Mouse (Mus musculus): ENCODE measurements at regions not wholly inside any gene's neighbourhood (a gene's known extent, or its start where the extent isn't known, plus 50 kb on each side); places are given as distances from the start of the nearest gene placed in this dataset.

DNA sequence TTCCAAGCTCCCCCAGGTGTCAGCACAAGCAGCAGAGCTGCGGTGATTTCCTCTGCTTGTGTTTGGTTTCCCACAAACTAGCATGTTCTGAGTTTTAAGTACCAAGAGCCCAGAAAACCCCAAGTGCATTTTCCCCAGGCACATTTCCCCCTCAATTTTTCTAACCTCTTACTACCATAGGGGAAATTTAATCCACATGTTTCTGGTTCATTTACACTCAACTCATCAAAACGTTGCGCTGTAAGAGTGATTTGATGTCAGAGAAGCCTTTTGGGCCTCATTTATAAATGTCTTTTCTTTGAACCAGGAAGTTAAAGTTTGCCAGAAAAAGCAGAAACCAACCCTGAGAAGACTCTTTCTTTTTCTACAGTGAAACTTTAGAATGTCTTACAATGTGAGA is 89.4 kb downstream of the Gm10192 start:
- H3K9me3 ChIP-seq (ENCODE audit: control insufficient read depth, low read length) = no peaks in the 10 kb centered on the region
- H3K4me2 ChIP-seq = no peak overlapping the region
- no peak overlapping the region for H3K4me3 ChIP-seq (ENCODE audit: low read depth, low read length)
- ATAC-seq (ENCODE audit: low FRiP score) = no peak
- 94% methylated on average over 3 of the region's 3 CpGs for WGBS
- no peaks in the 10 kb centered on the region for H3K36me3 ChIP-seq (ENCODE audit: control insufficient read depth, insufficient read depth, low read length)
- H3K9ac ChIP-seq (ENCODE audit: low read length) = no peak overlapping the region
- no peak overlapping the region for H3K27ac ChIP-seq (ENCODE audit: low read depth, low read length)
- no peaks in the 10 kb centered on the region for H3K4me1 ChIP-seq (ENCODE audit: control insufficient read depth, insufficient read depth, low read length)
- DNase-seq (ENCODE audit: low spot score, missing footprints) = no peak
- no peaks in the 10 kb centered on the region for H3K27me3 ChIP-seq (ENCODE audit: control insufficient read depth, insufficient read depth, low read length)

DNA sequence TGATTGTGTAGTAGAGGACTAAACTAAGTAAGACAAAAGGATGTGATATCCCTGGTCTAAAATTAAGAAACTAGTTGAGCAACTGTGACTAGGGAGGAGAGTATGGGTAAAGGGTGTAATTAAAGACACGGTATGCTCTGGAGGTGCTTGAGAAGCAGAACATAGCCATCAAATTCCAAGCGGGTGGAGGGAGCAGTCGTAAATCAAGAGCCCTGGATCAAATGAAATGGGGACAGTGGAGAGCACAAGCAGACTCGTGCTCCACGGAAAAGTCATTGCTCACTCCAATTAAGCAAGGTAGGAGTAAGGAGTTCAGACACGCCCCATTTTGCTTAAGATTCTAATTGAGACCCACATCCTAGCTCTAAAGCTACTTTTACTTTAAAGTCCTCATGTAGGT is 132.2 kb downstream of the Gm10192 start:
- no peak for DNase-seq (ENCODE audit: low spot score, missing footprints)
- no peak overlapping the region for H3K4me2 ChIP-seq
- no peaks in the 10 kb centered on the region for H3K36me3 ChIP-seq (ENCODE audit: control insufficient read depth, insufficient read depth, low read length)
- no peak overlapping the region for H3K27ac ChIP-seq (ENCODE audit: low read depth, low read length)
- H3K27me3 ChIP-seq (ENCODE audit: control insufficient read depth, insufficient read depth, low read length) = no peaks in the 10 kb centered on the region
- no peaks in the 10 kb centered on the region for H3K9me3 ChIP-seq (ENCODE audit: control insufficient read depth, low read length)
- H3K4me3 ChIP-seq (ENCODE audit: low read depth, low read length) = no peak overlapping the region
- no peak overlapping the region for H3K9ac ChIP-seq (ENCODE audit: low read length)
- WGBS = 90% methylated on average over 6 of the region's 6 CpGs
- ATAC-seq (ENCODE audit: low FRiP score) = no peak
- H3K4me1 ChIP-seq (ENCODE audit: control insufficient read depth, insufficient read depth, low read length) = no peaks in the 10 kb centered on the region

DNA sequence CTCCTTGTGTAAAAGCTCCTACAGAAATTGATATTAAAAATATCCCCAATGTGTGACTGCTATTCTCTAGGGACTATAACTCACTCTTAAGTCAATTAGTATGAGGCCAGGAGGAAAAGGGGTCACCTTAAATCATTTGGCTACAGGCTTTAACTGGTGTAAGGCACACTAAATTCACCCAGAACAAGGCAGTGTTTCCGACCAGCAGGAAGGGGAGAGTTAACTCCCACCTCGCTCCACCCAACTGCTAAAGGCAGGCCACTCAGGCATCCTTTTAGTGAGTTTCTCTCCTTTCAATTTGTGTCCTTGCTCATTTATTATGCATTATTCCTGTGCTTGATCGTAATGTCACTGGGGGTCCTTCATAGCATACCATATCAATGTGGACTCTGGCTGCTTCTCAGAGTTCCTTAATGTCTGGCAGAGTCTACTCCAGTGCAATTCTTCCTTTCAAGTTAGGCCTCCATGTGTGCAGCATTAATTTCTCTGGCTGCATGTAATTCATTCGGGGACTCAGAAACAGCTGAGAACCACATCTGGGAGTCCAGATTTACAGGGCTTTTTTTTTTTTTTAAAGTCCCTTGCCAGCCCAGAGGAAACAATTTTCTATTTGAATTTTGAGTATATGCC is 133.8 kb downstream of the Gm10192 start:
- no peak for DNase-seq (ENCODE audit: low spot score, missing footprints)

DNA sequence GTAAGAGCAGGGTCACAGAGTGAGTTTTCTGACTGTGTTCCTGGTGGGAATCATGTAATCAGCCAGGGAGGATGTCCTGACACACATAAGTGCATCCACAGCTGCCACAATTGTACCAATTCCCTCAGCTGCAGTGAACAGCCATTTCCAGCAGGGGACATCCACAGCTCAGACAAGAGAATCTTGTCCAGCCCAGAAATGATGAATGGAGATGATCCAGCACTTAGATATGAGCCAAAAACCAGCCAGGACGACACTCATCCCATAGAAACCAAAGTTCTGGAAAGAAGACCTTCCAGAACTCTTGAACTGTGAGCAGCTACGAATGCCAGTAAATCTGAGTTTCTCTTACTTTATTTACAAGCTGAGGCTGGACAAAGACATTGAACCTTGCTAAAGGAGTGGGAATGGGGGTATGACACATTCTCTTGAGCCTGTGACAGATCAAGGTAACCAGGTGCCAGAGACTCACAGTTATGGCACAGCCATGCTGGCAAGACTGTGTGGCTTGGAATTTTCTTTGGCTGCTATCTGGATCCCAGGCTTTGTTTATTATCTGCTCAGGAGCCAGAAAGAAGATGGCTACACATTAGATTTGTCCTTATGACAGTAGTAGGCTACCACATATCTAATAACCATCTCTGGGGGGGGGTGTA is 145.1 kb downstream of the Gm10192 start:
- H3K4me1 ChIP-seq (ENCODE audit: control insufficient read depth, insufficient read depth, low read length) = no peaks in the 10 kb centered on the region
- no peaks in the 10 kb centered on the region for H3K36me3 ChIP-seq (ENCODE audit: control insufficient read depth, insufficient read depth, low read length)
- ATAC-seq (ENCODE audit: low FRiP score) (peak; percentile 70; the same call in 1 of the 2 replicates), DNase-seq (ENCODE audit: low spot score, missing footprints) (no peak)
- no peak overlapping the region for H3K4me3 ChIP-seq (ENCODE audit: low read depth, low read length)
- no peak overlapping the region for H3K4me2 ChIP-seq
- no peaks in the 10 kb centered on the region for H3K9me3 ChIP-seq (ENCODE audit: control insufficient read depth, low read length)
- no peak overlapping the region for H3K27ac ChIP-seq (ENCODE audit: low read depth, low read length)
- no peak overlapping the region for H3K9ac ChIP-seq (ENCODE audit: low read length)
- H3K27me3 ChIP-seq (ENCODE audit: control insufficient read depth, insufficient read depth, low read length) = no peaks in the 10 kb centered on the region
- WGBS = 63% methylated on average over 2 of the region's 2 CpGs

More for the DNA sequence above, 133.8 kb downstream of the Gm10192 start:
- no peak overlapping the region for H3K9ac ChIP-seq (ENCODE audit: low read length)
- H3K27me3 ChIP-seq (ENCODE audit: control insufficient read depth, insufficient read depth, low read length) = no peaks in the 10 kb centered on the region
- WGBS = 73% methylated on average over 4 of the region's 4 CpGs
- H3K4me1 ChIP-seq (ENCODE audit: control insufficient read depth, insufficient read depth, low read length) = no peaks in the 10 kb centered on the region
- H3K27ac ChIP-seq (ENCODE audit: low read depth, low read length) = no peak overlapping the region
- no peak overlapping the region for H3K4me2 ChIP-seq
- H3K9me3 ChIP-seq (ENCODE audit: control insufficient read depth, low read length) = no peaks in the 10 kb centered on the region
- no peak overlapping the region for H3K4me3 ChIP-seq (ENCODE audit: low read depth, low read length)
- ATAC-seq (ENCODE audit: low FRiP score) = no peak
- H3K36me3 ChIP-seq (ENCODE audit: control insufficient read depth, insufficient read depth, low read length) = no peaks in the 10 kb centered on the region

DNA sequence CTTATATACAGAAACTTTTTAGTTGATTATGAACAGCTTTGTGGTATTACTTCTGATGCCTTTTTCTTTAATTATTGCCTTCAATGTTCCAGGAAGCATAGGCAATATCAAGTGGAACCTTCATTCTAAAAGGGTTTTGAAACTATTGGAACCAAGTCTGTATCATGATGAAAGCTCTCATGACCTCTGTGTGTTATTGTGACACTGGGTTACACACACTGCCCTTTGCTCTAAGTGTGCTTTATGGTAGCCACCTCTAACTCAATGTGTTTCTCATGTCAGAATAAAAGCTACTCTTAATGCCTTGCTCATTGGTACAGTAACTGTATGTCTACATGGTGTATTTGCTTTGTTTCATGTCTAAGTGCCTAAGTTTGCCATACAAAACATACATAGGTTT is 154.0 kb downstream of the Gm10192 start:
- no peak overlapping the region for H3K4me2 ChIP-seq
- H3K27ac ChIP-seq (ENCODE audit: low read depth, low read length) = no peak overlapping the region
- H3K4me1 ChIP-seq (ENCODE audit: control insufficient read depth, insufficient read depth, low read length) = no peaks in the 10 kb centered on the region
- ATAC-seq (ENCODE audit: low FRiP score) = no peak
- no peak overlapping the region for H3K9ac ChIP-seq (ENCODE audit: low read length)
- DNase-seq (ENCODE audit: low spot score, missing footprints) = no peak
- no peaks in the 10 kb centered on the region for H3K27me3 ChIP-seq (ENCODE audit: control insufficient read depth, insufficient read depth, low read length)
- H3K4me3 ChIP-seq (ENCODE audit: low read depth, low read length) = no peak overlapping the region
- no peaks in the 10 kb centered on the region for H3K9me3 ChIP-seq (ENCODE audit: control insufficient read depth, low read length)
- H3K36me3 ChIP-seq (ENCODE audit: control insufficient read depth, insufficient read depth, low read length) = no peaks in the 10 kb centered on the region

DNA sequence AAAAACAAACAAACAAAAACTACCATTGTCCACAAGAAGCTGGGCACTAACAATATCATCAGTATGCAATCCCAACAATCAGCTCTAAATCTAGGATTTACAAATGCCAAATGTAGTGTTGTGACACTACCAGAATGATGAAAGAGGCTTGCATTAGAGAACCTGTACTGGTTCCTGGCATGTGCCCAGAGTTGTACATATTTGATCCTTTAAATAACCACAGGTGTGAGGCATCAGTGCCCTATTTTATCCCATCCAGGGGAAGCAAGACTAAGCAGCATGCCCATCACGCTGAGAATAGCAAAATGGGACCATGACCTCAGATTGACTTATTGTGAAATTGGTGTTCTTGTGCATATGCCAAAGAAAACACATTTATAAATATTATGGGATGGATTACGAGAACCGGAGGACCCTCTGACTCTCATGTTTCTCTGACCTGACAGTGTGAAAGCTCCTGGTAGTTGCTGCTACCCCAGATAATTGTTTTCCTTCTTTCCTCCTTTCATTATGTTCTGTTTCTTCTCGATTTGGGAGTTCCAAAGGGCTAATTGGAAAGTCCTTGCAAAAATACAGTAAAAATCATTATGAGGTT is 157.4 kb downstream of the Gm10192 start:
- DNase-seq (ENCODE audit: low spot score, missing footprints) (no peak), ATAC-seq (ENCODE audit: low FRiP score) (no peak)
- Histone ChIP-seq H3K9me3 (ENCODE audit: control insufficient read depth, low read length) (no peaks in the 10 kb centered on the region), H3K27me3 (ENCODE audit: control insufficient read depth, insufficient read depth, low read length) (no peaks in the 10 kb centered on the region), H3K9ac (ENCODE audit: low read length) (no peak overlapping the region), H3K4me3 (ENCODE audit: low read depth, low read length) (no peak overlapping the region), H3K4me2 (no peak overlapping the region), H3K36me3 (ENCODE audit: control insufficient read depth, insufficient read depth, low read length) (no peaks in the 10 kb centered on the region), H3K4me1 (ENCODE audit: control insufficient read depth, insufficient read depth, low read length) (no peaks in the 10 kb centered on the region; the same call in 1 of the 2 replicates), H3K27ac (ENCODE audit: low read depth, low read length) (no peak overlapping the region)
- WGBS = 83% methylated on average over 4 of the region's 4 CpGs

DNA sequence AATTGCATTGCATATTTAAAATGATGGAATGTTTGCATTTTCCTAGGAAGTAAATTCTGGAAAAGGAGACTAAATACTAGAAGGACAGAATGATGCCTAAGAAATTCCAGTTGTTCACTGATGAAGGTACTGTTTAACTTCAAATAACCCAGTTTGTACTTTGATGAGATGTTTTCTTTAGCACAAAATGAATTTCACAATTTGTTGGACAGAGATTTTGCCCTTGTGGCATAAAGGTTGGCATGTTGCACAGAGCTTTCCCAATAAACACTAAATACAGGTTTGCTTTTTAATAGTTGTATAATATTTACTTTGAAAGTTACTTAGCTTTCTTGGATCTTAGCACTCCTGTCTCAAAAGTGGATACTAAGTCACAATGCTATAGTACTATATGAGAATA is 181.6 kb downstream of the Gm10192 start:
- no peaks in the 10 kb centered on the region for H3K4me1 ChIP-seq (ENCODE audit: control insufficient read depth, insufficient read depth, low read length)
- ATAC-seq (ENCODE audit: low FRiP score) (no peak), DNase-seq (ENCODE audit: low spot score, missing footprints) (peak; percentile 31)
- no peaks in the 10 kb centered on the region for H3K9me3 ChIP-seq (ENCODE audit: control insufficient read depth, low read length)
- H3K36me3 ChIP-seq (ENCODE audit: control insufficient read depth, insufficient read depth, low read length) = no peaks in the 10 kb centered on the region
- H3K27me3 ChIP-seq (ENCODE audit: control insufficient read depth, insufficient read depth, low read length) = no peaks in the 10 kb centered on the region
- H3K9ac ChIP-seq (ENCODE audit: low read length) = no peak overlapping the region
- H3K4me2 ChIP-seq = no peak overlapping the region
- no peak overlapping the region for H3K27ac ChIP-seq (ENCODE audit: low read depth, low read length)
- H3K4me3 ChIP-seq (ENCODE audit: low read depth, low read length) = no peak overlapping the region

DNA sequence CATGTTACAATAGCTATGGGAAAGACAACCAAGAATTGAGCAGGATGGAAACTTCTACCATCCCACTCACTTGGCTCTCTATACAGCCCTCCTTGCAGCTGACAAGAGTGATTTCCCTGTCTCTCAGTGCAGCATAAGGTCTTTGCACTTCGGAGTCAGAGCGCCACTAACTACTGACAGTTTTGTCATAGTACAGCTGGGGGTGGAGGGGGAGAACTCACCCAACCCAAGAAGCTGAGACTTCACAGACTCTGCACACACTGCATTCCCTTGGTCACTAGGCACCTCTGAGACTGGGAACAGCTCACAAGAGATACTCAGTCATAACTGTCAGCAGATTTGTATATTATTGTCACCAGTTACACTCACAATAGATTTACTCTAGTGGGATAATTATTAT is 195.3 kb upstream of the Gm12695 start:
- Histone ChIP-seq H3K4me3 (ENCODE audit: low read depth, low read length) (no peak overlapping the region), H3K27me3 (ENCODE audit: control insufficient read depth, insufficient read depth, low read length) (no peaks in the 10 kb centered on the region), H3K36me3 (ENCODE audit: control insufficient read depth, insufficient read depth, low read length) (no peaks in the 10 kb centered on the region), H3K9ac (ENCODE audit: low read length) (no peak overlapping the region), H3K4me1 (ENCODE audit: control insufficient read depth, insufficient read depth, low read length) (no peaks in the 10 kb centered on the region), H3K9me3 (ENCODE audit: control insufficient read depth, low read length) (no peaks in the 10 kb centered on the region), H3K27ac (ENCODE audit: low read depth, low read length) (no peak overlapping the region), H3K4me2 (no peak overlapping the region)
- ATAC-seq (ENCODE audit: low FRiP score) (no peak), DNase-seq (ENCODE audit: low spot score, missing footprints) (no peak)
- 89% methylated on average over 2 of the region's 2 CpGs for WGBS

DNA sequence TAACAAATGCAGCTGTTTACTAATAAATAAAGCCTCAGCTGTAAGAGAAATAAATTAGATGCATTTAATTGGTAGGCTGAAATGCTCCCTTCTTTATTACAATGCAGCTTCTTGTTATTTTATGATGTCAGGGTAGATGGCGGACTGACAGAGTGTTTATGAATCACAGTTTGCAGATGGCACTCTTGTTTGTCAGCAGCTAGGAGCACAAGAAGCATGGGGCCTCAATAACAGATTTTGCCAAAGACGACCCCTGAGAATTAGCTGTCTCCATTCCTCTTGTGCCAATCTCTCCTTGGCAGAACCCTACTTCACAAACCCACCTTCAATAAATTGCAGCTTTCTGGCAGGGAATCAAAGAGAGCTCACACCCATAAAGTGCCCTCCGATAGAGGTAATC is 194.9 kb upstream of the Gm12695 start:
- H3K4me1 ChIP-seq (ENCODE audit: control insufficient read depth, insufficient read depth, low read length) = no peaks in the 10 kb centered on the region
- H3K27me3 ChIP-seq (ENCODE audit: control insufficient read depth, insufficient read depth, low read length) = no peaks in the 10 kb centered on the region
- H3K27ac ChIP-seq (ENCODE audit: low read depth, low read length) = no peak overlapping the region
- no peak for ATAC-seq (ENCODE audit: low FRiP score)
- H3K4me2 ChIP-seq = no peak overlapping the region
- H3K9ac ChIP-seq (ENCODE audit: low read length) = no peak overlapping the region
- no peak overlapping the region for H3K4me3 ChIP-seq (ENCODE audit: low read depth, low read length)
- no peaks in the 10 kb centered on the region for H3K36me3 ChIP-seq (ENCODE audit: control insufficient read depth, insufficient read depth, low read length)
- H3K9me3 ChIP-seq (ENCODE audit: control insufficient read depth, low read length) = no peaks in the 10 kb centered on the region
- DNase-seq (ENCODE audit: low spot score, missing footprints) = peak; percentile 71
- 93% methylated on average over 3 of the region's 3 CpGs for WGBS

Measured in midbrain, embryonic 11.5 days (tissue).